Mouse (Mus musculus) layer of hippocampus, adult 2 months (tissue): Measurements from ENCODE around the gene Mrpl24. TPM values are rescaled to one million over a fixed set of nuclear protein-coding genes. Genes with fewer than 3 reads are reported as not detected.

Experiments used
- DNase-seq, 2 experiments: peaks; one replicate each; pipeline ENCODE4 v3.0.0; 2022; ENCODE audit warnings: low spot score in 2 of 2
- H3K27ac ChIP-seq: fragments of 200-600 bp; 2 replicates; pipeline ENCODE4 v1.8.1; 2022
- H3K4me3 ChIP-seq: fragments of 200-600 bp; 2 replicates; pipeline ENCODE4 v1.8.1; 2022; ENCODE audit warnings: mild to moderate bottlenecking
- CTCF ChIP-seq: fragments of 200-600 bp; conservative IDR thresholded peaks from 2 replicates; pipeline ENCODE4 v1.8.1; 2022; ENCODE audit warnings: antibody characterized with exemption, mild to moderate bottlenecking, moderate library complexity
- total RNA-seq, 2 experiments: library from RNA; stranded (reverse); gene quantifications; 2 replicates each; pipeline ENCODE4 v1.2.3; 2021

Mrpl24 gene
- total RNA-seq, 2 experiments from 2014 or later, result 54.3 to 55.1 TPM

DNA sequence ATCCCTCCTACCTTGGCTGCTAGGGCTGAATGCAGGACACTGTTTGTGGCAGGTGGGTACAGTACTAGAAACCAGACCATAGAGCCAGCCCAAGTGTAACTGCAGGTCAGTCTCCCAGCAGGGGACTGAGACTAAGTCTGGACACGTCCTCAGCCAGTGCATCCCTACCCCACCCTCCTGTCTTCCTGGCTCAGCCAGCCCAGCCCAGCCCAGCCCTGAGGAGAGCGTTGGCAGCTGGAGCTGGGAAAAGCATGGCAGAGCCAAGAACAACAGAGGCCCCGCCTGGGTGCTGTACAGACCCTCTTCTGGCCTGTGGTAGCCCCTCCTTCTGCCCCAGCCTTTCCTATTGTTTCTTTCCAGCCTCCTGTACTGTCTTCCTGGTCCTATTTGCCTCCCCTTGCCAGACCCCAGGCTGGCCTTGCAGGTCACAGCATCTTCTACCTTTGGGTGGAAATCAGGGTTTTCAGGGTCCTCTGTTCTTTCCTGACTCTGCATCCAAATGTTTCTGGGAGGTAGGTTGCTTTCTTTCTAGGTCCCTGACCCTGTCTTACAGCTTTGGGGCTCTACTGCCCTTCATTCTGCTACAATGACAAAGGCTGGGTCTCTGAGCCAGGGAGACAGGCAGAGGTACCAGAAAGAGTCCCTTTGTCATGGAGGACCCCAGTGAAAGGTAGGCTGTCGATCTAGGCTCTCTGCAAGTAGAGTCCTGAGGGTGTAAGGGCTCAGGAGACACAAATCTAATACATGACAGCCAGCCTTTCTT is 25.7 kb downstream of the Mrpl24 start:
- Histone ChIP-seq H3K27ac (no peak overlapping the region), H3K4me3 (no peak overlapping the region)
- TF ChIP-seq CTCF, result no peak
- DNase-seq, result no peak

DNA sequence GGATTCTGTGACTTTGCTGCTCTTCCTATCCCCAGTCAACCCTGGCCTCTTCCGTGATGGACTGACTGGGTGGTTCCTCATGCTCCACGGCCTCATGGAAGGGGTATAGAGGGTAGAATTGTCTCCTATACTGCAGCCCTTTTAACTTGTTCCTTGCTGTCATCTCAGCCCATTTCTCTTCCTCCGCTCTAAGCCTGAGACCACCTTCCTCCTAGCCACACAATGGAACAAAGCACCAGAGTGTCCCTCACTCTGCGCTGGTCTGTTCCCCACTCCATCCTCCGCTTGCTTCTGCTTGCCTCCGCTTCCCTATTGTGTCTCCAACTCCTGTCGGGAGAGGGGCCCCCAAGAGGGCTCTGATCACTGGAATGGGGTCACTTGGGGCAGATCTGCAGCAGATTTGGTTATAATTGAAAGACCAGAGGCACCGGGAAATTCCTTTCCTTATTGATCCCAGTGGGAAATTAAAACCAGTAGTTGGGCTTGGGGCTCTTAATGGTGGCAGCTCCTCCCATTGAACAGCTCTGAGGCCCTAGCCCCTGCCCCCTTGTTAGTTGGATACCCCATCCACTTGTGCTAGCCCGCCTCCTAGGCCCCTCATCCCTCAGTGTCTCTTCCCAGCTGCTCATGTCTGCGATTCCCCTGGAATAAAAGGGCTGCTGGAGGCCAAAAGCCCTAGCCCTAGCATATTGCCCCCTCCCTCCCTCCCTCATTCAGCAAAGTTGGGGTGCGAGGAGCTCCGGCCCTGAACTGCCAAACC is 26.7 kb downstream of the Mrpl24 start:
- no peak overlapping the region for H3K27ac ChIP-seq
- DNase-seq, result no peak
- TF ChIP-seq CTCF, result no peak
- no peak overlapping the region for H3K4me3 ChIP-seq

DNA sequence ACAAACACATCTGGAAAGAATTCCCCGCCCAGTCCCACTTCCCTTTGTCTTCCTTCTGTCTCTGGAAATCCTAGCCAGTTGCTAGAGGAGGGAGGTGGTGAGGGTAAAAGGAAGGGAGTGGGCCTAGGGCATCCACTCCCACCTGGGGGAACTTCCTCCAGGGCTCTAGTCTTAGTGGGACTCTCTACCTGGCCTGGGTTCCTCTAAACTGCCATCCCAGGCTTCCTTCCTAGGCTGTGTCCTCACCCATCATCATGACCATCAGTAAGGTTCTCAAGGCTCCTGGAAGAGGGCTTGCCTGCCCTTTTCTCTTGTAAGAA is 27.2 kb downstream of the Mrpl24 start:
- H3K4me3 ChIP-seq, result no peak overlapping the region
- H3K27ac ChIP-seq, result no peak overlapping the region
- no peak for DNase-seq
- TF ChIP-seq CTCF, result no peak

DNA sequence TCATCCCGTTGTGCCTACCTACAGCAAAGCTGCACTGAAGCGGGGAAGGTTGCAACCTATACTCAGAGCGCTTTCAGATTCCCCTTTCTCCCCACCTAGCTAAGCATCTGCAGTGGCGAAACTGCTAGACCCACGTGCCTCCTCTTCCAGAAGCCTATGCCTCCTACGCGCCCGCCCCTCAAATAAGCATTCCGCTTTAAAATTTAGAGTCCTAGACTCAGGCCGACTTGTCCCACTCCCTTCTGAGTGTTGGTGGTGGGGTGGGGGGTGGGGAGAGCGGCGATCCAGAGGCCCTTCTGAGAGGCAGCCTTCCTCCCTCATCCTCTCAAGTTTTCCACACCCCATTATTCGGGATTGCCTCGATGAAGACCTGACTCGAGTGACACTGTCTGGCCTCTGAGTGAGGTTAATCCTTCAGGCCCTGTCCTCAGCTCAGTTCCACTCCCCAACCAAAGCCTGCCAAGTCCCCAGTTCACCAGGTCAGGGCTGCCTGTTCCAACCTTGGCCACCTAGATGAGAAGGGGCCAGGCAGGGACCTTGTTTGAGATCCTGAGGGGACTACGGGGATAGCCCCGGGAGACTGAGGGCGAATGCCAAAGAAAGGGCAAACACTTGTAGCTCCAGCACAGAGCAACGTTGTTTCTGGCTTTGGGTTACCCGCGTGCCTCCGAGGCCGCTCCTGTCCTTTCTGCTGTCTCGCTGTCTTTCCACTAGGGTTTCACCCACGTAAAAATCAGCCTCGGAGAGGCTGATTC is 27.9 kb downstream of the Mrpl24 start:
- peak; percentile 26; the same call in 1 of the 2 replicates for TF ChIP-seq CTCF
- Histone ChIP-seq H3K27ac (no peak overlapping the region), H3K4me3 (peak overlapping the region; percentile 47)
- DNase-seq, result no peak

DNA sequence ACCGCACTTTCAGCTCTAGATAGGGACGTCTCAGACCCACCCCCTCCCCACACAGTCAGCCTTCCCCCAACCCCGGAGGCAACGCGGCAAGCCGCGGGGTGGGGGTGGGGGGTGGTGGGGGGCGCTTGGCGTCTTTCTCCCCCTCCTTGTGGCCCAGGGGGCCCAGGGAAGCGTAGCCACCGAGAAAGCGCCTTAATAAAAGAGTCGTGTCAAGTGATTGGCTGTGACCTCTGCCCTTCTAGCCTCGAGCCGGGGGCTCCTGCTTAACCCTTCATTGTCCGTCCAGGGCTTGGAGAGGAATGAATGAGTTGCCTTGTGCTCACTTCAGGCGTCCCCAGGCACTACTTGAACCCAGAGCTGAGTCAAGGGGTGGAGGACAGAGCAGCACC is 28.5 kb downstream of the Mrpl24 start:
- Histone ChIP-seq H3K4me3 (peak overlapping the region; percentile 47), H3K27ac (no peak overlapping the region)
- no peak for DNase-seq
- TF ChIP-seq CTCF, result no peak

DNA sequence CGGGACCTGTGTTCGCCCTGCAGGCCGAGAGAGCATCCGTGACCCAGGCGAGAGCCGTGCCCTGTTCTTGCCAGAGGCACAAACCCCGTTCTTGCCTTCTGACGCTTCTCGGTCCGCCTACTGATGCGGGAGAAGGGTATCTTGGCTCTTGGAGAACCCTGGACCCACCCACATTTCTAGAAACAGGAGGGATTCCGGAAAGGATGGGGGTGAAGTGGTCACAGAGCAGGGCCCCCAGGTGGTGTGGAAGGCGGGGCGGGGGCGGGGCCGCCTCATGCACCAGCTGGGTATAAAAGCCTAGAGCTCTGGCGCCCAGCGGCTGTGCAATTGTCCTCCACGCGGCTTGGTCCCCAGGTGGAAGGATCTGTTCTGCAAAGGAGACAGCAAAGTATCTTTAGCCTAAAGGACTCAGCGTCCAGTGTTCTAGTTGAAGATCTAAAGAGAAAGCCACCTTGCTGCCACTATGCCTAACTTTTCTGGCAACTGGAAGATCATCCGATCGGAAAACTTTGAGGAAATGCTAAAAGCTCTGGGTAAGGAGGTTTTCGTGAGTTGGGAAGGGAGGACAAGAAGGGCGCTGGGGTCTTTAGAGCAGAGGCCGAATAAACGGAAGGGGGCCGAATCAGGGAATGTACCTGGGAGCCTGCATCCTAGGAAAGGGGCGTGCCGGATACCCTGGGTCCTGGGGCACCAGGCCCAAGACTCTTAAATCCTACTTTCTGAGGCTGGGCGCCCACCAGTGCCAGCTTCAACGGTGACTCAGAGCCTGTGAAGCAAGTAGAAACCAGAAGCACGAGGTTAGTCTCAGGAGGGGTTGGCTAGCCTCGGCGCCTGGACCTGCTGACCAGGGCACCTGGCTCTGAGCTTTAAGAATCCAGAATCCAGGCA is 29.3 kb downstream of the Mrpl24 start, which contains the start of gene Crabp2:
Crabp2 (plus strand) TSS at position 289 of the 888 bp plus-strand sequence.
- Histone ChIP-seq H3K27ac (no peak within 1 kb of the TSS), H3K4me3 (peak within 1 kb of the TSS; percentile 47)
- TF ChIP-seq CTCF, result no peak
- DNase-seq, result no peak

DNA sequence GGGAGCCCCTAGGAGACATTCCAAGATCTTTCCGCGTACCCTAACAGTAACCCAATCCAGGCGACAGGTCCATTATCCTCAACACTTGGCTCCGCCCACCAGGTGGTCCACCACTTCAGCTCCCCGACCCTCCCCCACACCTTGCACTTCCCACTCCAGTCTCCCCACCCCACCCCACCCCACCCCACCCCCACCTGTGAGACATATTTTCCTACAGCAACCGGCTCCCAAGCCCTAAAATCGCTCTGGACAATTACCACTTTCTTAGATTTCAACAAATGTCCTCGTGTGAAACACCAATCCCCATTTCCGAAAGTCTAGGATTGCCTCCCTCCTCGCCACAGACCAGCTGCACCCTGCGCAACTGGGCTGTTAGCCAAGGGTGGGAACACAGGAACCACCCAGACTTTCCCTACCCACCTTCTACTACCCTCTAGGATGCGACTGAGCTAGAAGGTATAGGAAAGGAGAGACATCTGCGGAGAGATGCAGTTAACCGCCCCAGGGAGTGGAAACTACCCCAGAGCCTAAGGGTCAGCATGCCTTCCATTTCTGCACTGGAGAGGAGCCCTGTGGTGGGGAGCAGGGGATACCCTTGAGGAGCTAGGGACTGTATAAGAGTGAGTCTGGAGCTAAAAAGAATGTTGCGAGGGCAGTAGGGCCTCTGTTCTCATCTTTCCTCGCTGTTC is 30.1 kb downstream of the Mrpl24 start:
- DNase-seq, result no peak
- TF ChIP-seq CTCF, result no peak
- Histone ChIP-seq H3K27ac (no peak overlapping the region), H3K4me3 (no peak overlapping the region)

DNA sequence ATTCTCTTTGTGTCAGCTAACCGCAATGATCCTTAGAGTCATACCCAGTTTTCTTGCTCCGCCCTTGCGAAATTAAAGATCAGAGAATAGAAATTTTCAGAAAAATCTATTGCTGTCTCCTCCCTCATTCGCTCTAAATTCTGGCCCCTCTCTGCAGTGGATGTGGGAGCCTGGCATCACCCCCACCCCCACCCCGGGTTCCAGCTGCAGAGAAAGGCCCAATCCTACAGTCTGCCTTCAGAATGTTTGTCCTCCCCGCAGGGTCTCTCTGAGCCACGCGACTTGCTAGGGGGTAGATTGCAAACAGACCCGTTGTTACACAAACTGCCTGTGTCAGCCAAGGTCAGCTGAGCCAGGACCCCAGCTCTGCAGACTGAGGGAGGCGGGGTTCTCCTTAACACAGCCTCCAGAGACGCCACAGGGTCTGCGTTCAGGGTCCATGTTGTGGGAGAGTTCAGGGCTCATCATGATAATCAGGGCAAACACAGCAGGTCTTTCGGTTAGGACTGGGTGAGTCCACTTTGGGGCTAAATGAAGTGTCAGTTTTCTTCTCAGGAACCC is 30.7 kb downstream of the Mrpl24 start:
- Histone ChIP-seq H3K27ac (no peak overlapping the region), H3K4me3 (no peak overlapping the region)
- no peak for DNase-seq
- TF ChIP-seq CTCF, result no peak

DNA sequence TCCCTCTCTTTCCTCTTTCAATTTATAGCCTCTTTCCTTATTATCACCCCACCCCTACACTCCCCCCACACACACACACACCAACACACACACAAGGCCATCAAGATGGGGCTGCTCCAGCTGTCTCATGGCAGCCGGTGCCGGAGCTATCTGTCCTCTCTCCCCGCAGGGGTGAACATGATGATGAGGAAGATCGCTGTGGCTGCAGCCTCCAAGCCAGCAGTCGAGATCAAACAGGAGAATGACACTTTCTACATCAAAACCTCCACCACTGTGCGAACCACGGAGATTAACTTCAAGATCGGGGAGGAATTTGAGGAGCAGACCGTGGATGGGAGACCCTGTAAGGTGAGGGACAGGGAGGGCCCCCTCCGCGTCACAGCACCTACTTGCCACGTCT is 32.6 kb downstream of the Mrpl24 start:
- no peak overlapping the region for H3K27ac ChIP-seq
- TF ChIP-seq CTCF, result no peak
- no peak for DNase-seq
- no peak overlapping the region for H3K4me3 ChIP-seq

DNA sequence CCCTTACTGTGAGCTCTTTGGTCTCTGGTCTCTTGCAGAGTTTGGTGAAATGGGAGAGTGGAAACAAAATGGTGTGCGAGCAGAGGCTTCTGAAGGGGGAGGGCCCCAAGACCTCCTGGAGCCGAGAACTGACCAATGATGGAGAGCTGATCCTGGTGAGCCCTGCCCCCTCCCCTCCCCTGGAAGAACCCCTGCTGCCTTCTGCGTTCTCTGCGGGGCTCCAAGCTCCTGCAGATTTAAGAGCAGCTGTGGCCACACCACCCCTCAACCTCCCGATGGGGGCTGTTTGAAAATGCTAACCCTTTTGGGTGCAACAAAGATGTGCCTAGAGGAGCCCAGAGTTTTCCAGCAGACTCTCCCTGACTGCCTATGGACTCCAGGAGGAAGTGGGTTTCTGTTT is 33.1 kb downstream of the Mrpl24 start:
- H3K4me3 ChIP-seq, result no peak overlapping the region
- no peak for DNase-seq
- H3K27ac ChIP-seq, result no peak overlapping the region
- TF ChIP-seq CTCF, result no peak

DNA sequence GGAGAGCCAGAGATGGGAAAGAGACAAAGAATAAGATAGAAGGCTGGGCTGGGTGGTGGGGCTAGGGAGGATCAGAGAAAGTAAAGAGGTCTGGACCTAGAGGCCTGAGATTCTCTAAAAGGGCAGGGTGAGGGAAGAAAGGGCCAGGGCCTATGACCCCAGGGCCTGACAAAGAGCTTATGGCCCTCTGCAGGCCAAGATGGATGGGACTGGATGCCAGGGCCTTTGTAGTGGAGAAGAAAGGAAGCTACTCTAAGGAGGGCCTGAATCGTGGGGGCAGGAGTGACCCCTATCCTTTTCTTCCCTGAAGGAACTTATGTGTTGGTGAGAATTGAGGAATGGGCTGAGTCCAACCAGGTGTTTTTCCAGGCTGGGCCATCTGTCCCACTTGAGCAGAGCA is 38.8 kb downstream of the Mrpl24 start:
- Histone ChIP-seq H3K4me3 (no peak overlapping the region), H3K27ac (no peak overlapping the region)
- DNase-seq, result no peak
- TF ChIP-seq CTCF, result no peak

DNA sequence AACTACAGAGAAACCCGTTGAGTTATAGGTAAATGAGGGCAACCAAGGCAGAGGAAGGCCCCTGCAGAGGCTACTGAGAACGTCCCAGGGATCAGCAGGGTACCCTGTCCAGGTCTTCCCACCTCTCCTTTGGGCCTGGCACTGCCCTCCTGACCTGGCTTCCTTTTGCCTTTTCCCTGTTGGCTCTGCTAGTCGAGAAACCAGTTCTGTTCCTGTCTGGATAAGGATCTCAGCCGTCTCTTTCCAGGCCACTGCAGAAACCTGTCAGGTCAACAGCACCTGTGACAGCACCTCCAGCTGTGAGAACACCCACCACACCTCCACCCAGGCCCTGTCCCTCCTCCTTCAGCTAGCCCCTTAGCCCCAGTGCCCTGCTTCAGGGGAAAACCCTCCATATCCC is 39.2 kb downstream of the Mrpl24 start:
- no peak overlapping the region for H3K27ac ChIP-seq
- TF ChIP-seq CTCF, result no peak
- DNase-seq, result no peak
- H3K4me3 ChIP-seq, result no peak overlapping the region
